Mouse (Mus musculus): ENCODE results near the gene Xpo5.

DNA sequence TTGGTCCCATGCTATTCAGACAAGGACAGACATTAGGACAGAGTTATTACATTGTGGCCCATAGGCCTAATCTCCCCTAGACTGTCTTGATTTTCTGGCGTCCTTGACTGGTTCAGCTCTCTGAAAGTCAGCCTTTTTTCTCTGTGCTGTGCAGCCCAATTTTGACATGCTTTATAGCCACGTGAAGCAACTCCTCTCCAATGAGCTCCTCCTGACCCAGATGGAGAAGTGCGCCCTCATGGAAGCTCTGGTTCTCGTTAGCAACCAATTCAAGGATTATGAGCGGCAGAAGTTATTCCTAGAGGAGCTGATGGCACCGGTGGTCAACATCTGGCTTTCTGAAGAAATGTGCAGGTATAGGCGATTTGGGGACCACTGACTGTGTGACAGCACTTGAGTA lies 25.0 kb downstream of the Xpo5 start:
- TF ChIP-seq FLI1 (IDR thresholded peaks at IDR 0.05; ENCODE audit: low read length), result no peak
- TF ChIP-seq GATA1 (IDR thresholded peaks at IDR 0.05; ENCODE audit: borderline replicate concordance, low read length), result no peak

All from megakaryocyte, embryonic 14.5 days (primary cell).